In genomic region chr8:35765020-35765419, GRCm38 (mm10) we compare ENCODE assay signal across 9 mouse cellular contexts. TPM values are rescaled to one million over a fixed set of nuclear protein-coding genes. Genes with fewer than 3 reads are reported as not detected.
DNase-seq lines count a peak whose midpoint lies in the region; ATAC-seq lines count a peak whose summit lies in the region.
"Had no signal": no experiment of that assay in that cellular context is flagged by ENCODE, and none has a peak within 500 bp of the region (broad histone marks: within the 10 kb centered on the region; RNA-seq: fewer than 3 reads in every experiment).

No protein-coding gene starts in this region.

- DNase-seq in kidney, postnatal 25 days = no peak
- peak; percentile 30 for DNase-seq in embryo, embryonic 10.5 days (ENCODE audit: low spot score)
- peak; percentile 23 for DNase-seq in midbrain, embryonic 14.5 days
- DNase-seq in right cerebral cortex, postnatal 4 days = no peak
- no peak for DNase-seq in right cerebral cortex, postnatal 10 days (ENCODE audit: low spot score in 2 of 2)
- no peak for DNase-seq in adrenal gland, adult 2 months

- peak overlapping the region; percentile 86 for H3K4me2 ChIP-seq in kidney, embryonic 15.5 days
- H3K4me2 ChIP-seq in hindbrain, embryonic 13.5 days = peak overlapping the region; percentile 95
- peak overlapping the region; percentile 92 for H3K4me2 ChIP-seq in midbrain, embryonic 14.5 days (ENCODE audit: low read length)

- H3K9ac ChIP-seq in kidney, embryonic 15.5 days = no peak overlapping the region
- H3K9ac ChIP-seq in hindbrain, embryonic 13.5 days = peak overlapping the region; percentile 68; the same call in 1 of the 2 replicates
- no peak overlapping the region for H3K9ac ChIP-seq in midbrain, embryonic 14.5 days (replicated peaks; ENCODE audit: low read length)

- no peaks in the 10 kb centered on the region for H3K36me3 ChIP-seq in kidney, embryonic 15.5 days
- no peaks in the 10 kb centered on the region for H3K36me3 ChIP-seq in hindbrain, embryonic 13.5 days
- no peaks in the 10 kb centered on the region for H3K36me3 ChIP-seq in midbrain, embryonic 14.5 days (ENCODE audit: control insufficient read depth, insufficient read depth, low read length)

- WGBS in kidney, embryonic 15.5 days = 6% methylated on average over 9 of the region's 9 CpGs
- 5% methylated on average over 9 of the region's 9 CpGs for WGBS in hindbrain, embryonic 13.5 days
- WGBS in midbrain, embryonic 14.5 days = 4% methylated on average over 9 of the region's 9 CpGs

- H3K4me3 ChIP-seq in kidney, embryonic 15.5 days (replicated peaks) = peak overlapping the region; percentile 46
- peak overlapping the region; percentile 46 for H3K4me3 ChIP-seq in hindbrain, embryonic 13.5 days
- peak overlapping the region; percentile 44 for H3K4me3 ChIP-seq in midbrain, embryonic 14.5 days (replicated peaks; ENCODE audit: low read depth, low read length)

- no peak for ATAC-seq in kidney, embryonic 15.5 days (replicated peaks; ENCODE audit: low FRiP score)
- ATAC-seq in hindbrain, embryonic 13.5 days (ENCODE audit: low FRiP score) = no peak
- ATAC-seq in midbrain, embryonic 14.5 days (ENCODE audit: low FRiP score, low TSS enrichment) = no peak

- H3K27ac ChIP-seq in kidney, embryonic 15.5 days = no peak overlapping the region
- H3K27ac ChIP-seq in hindbrain, embryonic 13.5 days = no peak overlapping the region
- H3K27ac ChIP-seq in midbrain, embryonic 14.5 days (replicated peaks; ENCODE audit: low read depth, low read length) = no peak overlapping the region

- H3K27me3 ChIP-seq in kidney, embryonic 15.5 days = peaks cover 46% of the 10 kb centered on the region
- H3K27me3 ChIP-seq in hindbrain, embryonic 13.5 days = peaks cover 44% of the 10 kb centered on the region
- H3K27me3 ChIP-seq in midbrain, embryonic 14.5 days (ENCODE audit: control insufficient read depth, insufficient read depth, low read length) = peaks cover 12% of the 10 kb centered on the region; the same call in 1 of the 2 replicates

- H3K9me3 ChIP-seq in kidney, embryonic 15.5 days (replicated peaks) = no peaks in the 10 kb centered on the region
- H3K9me3 ChIP-seq in hindbrain, embryonic 13.5 days = no peaks in the 10 kb centered on the region
- no peaks in the 10 kb centered on the region for H3K9me3 ChIP-seq in midbrain, embryonic 14.5 days (ENCODE audit: control insufficient read depth, low read length)

- peaks cover 14% of the 10 kb centered on the region for H3K4me1 ChIP-seq in kidney, embryonic 15.5 days
- peaks cover 11% of the 10 kb centered on the region for H3K4me1 ChIP-seq in hindbrain, embryonic 13.5 days (replicated peaks)
- peaks cover 12% of the 10 kb centered on the region; the same call in 1 of the 2 replicates for H3K4me1 ChIP-seq in midbrain, embryonic 14.5 days (ENCODE audit: control insufficient read depth, insufficient read depth, low read length)

RNA-seq across cellular contexts. Expression of gene Gm19410, which starts 0.6 kb away (rescaled TPM):
- 0.08 TPM in 2 replicates for polyA plus RNA-seq in kidney, embryonic 15.5 days (2015; fragmentation: Nextera tagmentation; extraction: Ambion mirVana)
- 0.04 and 0.12 TPM in 2 replicates for polyA plus RNA-seq in hindbrain, embryonic 13.5 days (2015; fragmentation: Nextera tagmentation; extraction: Ambion mirVana)
- polyA plus RNA-seq in midbrain, embryonic 14.5 days (2014; fragmentation: Nextera tagmentation; extraction: Ambion mirVana) = 0.20 and 0.28 TPM in 2 replicates
- not detected for total RNA-seq in adrenal gland, adult 2 months (2021)
- polyA plus RNA-seq in adrenal gland, adult 2 months (2012; rRNA removed) = not detected in 2 replicates
- total RNA-seq: MEL had no signal

Comparison
In these comparisons a context has a peak if more than half of its experiments do, and no peak if none do; other contexts are left out.
1. DNase-seq: peak in embryo, embryonic 10.5 days (single experiment) and midbrain, embryonic 14.5 days (single experiment); none in kidney, postnatal 25 days (0 of 2), right cerebral cortex, postnatal 4 days (single experiment), right cerebral cortex, postnatal 10 days (0 of 2) and adrenal gland, adult 2 months (single experiment).
2. Peak in every context shown above with its lines, with median percentiles within 50 percentile points of each other: H3K4me2 ChIP-seq and H3K4me3 ChIP-seq.